Mouse (Mus musculus) spleen, postnatal 10 days (tissue): ENCODE measurements around the gene Adamts8.

Source experiments
- DNase-seq, 2 experiments: peaks; one replicate each; pipeline ENCODE4 v3.0.0; 2021 to 2022; ENCODE audit warnings: low spot score in 2 of 2

The Adamts8 gene

GRCm38 (mm10) chr9:30985782-30986181 lies 43.4 kb downstream of the Adamts8 start:
- DNase-seq = no peak

GRCm38 (mm10) chr9:30993106-30993505 lies 50.7 kb downstream of the Adamts8 start:
- no peak for DNase-seq

DNA sequence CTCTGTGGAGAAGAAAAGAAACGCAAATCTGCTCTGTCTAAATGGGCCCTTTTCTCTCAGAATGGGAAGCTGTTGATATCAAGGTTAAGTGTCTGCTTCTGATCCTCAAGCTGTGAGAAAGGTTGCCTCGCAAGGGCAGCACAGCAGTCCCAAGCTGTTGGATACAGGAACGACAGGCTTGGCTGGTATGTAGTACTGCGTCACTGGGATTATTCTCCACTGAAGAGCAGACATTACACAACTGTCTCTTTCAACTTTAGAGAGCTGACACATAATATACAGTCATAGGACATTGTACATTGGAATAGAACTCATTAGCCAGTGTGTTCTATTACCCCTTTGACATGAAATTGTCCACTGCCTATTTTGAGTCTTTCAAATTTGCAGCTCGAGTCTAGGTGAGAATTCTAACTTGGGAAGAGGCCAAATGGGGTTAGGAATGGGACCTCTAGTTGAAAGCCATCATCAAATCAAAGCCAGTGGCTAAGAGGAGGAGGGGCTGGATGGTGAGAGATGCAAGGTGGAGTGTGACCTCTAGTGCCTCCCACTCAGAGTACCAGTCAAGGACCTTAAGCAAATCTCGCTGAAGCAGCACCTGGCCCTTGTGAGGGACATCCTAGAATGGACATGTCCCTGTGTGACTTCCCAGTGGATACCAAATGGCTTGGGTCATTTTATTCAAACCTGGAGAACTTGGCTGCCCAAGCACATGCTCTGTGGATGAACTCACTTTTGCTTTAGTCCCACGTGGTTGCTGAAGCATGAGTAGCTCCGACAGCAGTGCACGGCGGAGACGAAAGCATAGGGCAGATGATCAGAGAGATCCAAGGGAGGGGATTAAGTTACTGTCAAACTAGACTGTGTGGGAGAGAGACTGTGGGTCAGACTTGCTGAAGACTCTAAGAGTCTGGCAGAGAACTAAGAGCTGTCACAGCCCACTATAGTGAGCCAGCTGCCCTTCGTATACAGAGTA lies 54.5 kb downstream of the Adamts8 start:
- DNase-seq = no peak

- DNase-seq = no peak
These were observed 58.3 kb downstream of the Adamts8 start for GRCm38 (mm10) chr9:31000641-31001040.

DNA sequence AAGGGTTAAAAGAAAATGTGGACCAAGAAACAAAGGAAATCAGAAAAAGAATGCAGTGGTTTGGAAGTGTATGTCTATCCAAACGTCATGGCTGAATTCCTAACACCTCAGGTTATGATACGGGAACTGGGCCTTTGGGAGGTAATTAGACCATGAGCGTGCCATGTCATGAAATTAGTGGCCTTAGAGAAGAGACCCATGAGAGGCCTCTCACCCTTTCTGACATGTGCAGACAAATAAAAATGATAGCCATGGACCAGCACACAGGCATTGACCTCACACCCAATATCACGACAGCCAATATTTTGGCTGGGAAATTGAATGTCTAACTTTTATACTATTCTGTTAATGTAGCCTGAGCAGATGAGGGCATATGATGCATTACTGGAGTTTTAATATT lies 60.2 kb downstream of the Adamts8 start:
- no peak for DNase-seq

DNA sequence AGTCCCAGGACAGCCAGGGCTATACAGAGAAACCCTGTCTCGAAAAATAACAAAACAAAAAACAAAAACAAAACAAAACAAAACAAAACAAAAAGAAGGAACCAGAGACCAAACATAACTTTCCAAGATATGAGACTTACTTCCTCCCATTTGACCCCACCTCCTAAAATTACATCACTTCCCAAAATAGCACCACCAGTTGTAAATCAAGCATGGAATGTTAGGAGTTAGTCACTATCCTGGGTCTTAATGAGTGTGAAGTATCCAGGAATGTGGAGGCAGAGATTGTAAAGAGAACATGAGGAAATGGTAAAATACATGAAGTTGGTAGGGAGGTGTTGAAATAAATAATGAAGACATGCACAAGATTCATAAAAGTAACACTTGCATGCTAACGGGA lies 67.0 kb downstream of the Adamts8 start:
- no peak for DNase-seq

GRCm38 (mm10) chr9:31010040-31010439 lies 67.7 kb downstream of the Adamts8 start:
- no peak for DNase-seq

GRCm38 (mm10) chr9:31010749-31011148 lies 68.4 kb downstream of the Adamts8 start:
- DNase-seq = no peak

GRCm38 (mm10) chr9:31011533-31011932 lies 69.2 kb downstream of the Adamts8 start:
- no peak for DNase-seq

GRCm38 (mm10) chr9:31012674-31013073 lies 70.3 kb downstream of the Adamts8 start:
- no peak for DNase-seq

DNA sequence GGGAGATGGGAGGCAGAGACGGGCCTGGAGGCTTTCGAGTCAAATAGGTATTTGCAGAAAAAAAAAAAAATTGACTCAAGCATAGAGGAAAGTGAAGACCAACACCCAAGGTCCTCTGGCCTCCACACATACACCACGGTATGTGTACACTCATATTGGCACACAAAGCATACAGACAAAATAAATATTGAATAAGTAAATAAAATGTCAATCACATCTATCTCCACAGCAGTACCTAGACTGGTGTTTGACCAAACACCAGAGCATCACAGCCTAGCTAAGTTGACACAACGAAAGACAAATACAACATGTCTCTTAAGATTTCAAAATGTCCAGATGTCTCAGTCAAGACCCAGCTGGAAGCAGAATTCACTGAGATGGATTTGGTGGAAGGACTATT lies 71.1 kb downstream of the Adamts8 start:
- DNase-seq = no peak
